Mouse (Mus musculus): Measurements from ENCODE around the gene Kdm4c. TPM values are rescaled to one million over a fixed set of nuclear protein-coding genes. Genes with fewer than 3 reads are reported as not detected.
"Not testable (repeated sequence)": the region's sequence is repeated elsewhere in the genome, so short reads cannot be mapped to it uniquely, and the experiment has no call there.

Kdm4c gene
- polyA plus RNA-seq, 1 experiment from 2014 or later = 17.2 TPM

GRCm38 (mm10) chr4:74357479-74357878 lies 115.2 kb downstream of the Kdm4c start:
- 94% methylated on average over 4 of the region's 4 CpGs for WGBS
- ATAC-seq = no peak
- H3K27ac ChIP-seq = no peak overlapping the region

GRCm38 (mm10) chr4:74360274-74360673 lies 118.0 kb downstream of the Kdm4c start:
- 97% methylated on average over 3 of the region's 3 CpGs for whole genome bisulfite sequencing
- Histone ChIP-seq H3K4me3 (replicated peaks) (no peak overlapping the region), H3K36me3 (peaks cover 24% of the 10 kb centered on the region), H3K4me2 (replicated peaks) (no peak overlapping the region), H3K27me3 (no peaks in the 10 kb centered on the region), H3K27ac (no peak overlapping the region), H3K4me1 (replicated peaks) (no peaks in the 10 kb centered on the region), H3K9ac (replicated peaks) (no peak overlapping the region), H3K9me3 (no peaks in the 10 kb centered on the region)
- ATAC-seq = no peak

More at GRCm38 (mm10) chr4:74357479-74357878, 115.2 kb downstream of the Kdm4c start:
- H3K4me1 ChIP-seq (replicated peaks) = no peaks in the 10 kb centered on the region
- H3K9me3 ChIP-seq = no peaks in the 10 kb centered on the region
- no peak overlapping the region for H3K4me2 ChIP-seq (replicated peaks)
- no peak overlapping the region for H3K9ac ChIP-seq (replicated peaks)
- peaks cover 30% of the 10 kb centered on the region for H3K36me3 ChIP-seq
- H3K27me3 ChIP-seq = no peaks in the 10 kb centered on the region
- H3K4me3 ChIP-seq (replicated peaks) = no peak overlapping the region

GRCm38 (mm10) chr4:74386583-74386982 lies 144.3 kb downstream of the Kdm4c start:
- Histone ChIP-seq H3K4me3 (replicated peaks) (no peak overlapping the region), H3K4me2 (replicated peaks) (no peak overlapping the region), H3K9ac (replicated peaks) (no peak overlapping the region), H3K27me3 (no peaks in the 10 kb centered on the region), H3K36me3 (peaks cover 13% of the 10 kb centered on the region), H3K9me3 (no peaks in the 10 kb centered on the region), H3K4me1 (replicated peaks) (no peaks in the 10 kb centered on the region), H3K27ac (no peak overlapping the region)
- ATAC-seq = no peak
- 82% methylated on average over 4 of the region's 4 CpGs for WGBS

- Histone ChIP-seq H3K4me1 (replicated peaks) (no peaks in the 10 kb centered on the region), H3K27me3 (no peaks in the 10 kb centered on the region), H3K36me3 (peaks cover 33% of the 10 kb centered on the region), H3K9ac (replicated peaks) (no peak overlapping the region), H3K4me2 (replicated peaks) (no peak overlapping the region), H3K9me3 (no peaks in the 10 kb centered on the region; the same call in 1 of the 2 replicates), H3K4me3 (replicated peaks) (no peak overlapping the region), H3K27ac (no peak overlapping the region)
- 93% methylated on average over 2 of the region's 2 CpGs for WGBS
- ATAC-seq = no peak
These were observed 150.9 kb downstream of the Kdm4c start for GRCm38 (mm10) chr4:74393162-74393561.

- H3K27ac ChIP-seq = no peak overlapping the region
- H3K9ac ChIP-seq (replicated peaks) = no peak overlapping the region
- ATAC-seq = no peak
- H3K4me2 ChIP-seq (replicated peaks) = no peak overlapping the region
- WGBS = 94% methylated on average over 5 of the region's 5 CpGs
- no peak overlapping the region for H3K4me3 ChIP-seq (replicated peaks)
- peaks cover 34% of the 10 kb centered on the region for H3K36me3 ChIP-seq
- H3K4me1 ChIP-seq (replicated peaks) = no peaks in the 10 kb centered on the region; the same call in 1 of the 2 replicates
- H3K27me3 ChIP-seq = no peaks in the 10 kb centered on the region
- H3K9me3 ChIP-seq = no peaks in the 10 kb centered on the region; the same call in 1 of the 2 replicates
These were observed 154.3 kb downstream of the Kdm4c start for GRCm38 (mm10) chr4:74396562-74396961.

- H3K4me2 ChIP-seq (replicated peaks); H3K27ac ChIP-seq; H3K27me3 ChIP-seq; H3K4me3 ChIP-seq (replicated peaks); H3K9ac ChIP-seq (replicated peaks); H3K4me1 ChIP-seq (replicated peaks); ATAC-seq; H3K9me3 ChIP-seq: not testable (repeated sequence)
- WGBS = 70% methylated on average over 7 of the region's 7 CpGs
- peaks cover 36% of the 10 kb centered on the region for H3K36me3 ChIP-seq
These were observed 159.5 kb downstream of the Kdm4c start for GRCm38 (mm10) chr4:74401617-74402313.

- Histone ChIP-seq H3K4me2 (replicated peaks) (no peak overlapping the region), H3K36me3 (peaks cover 24% of the 10 kb centered on the region), H3K4me1 (replicated peaks) (no peaks in the 10 kb centered on the region), H3K9ac (replicated peaks) (no peak overlapping the region), H3K27ac (no peak overlapping the region), H3K27me3 (no peaks in the 10 kb centered on the region), H3K9me3 (no peaks in the 10 kb centered on the region), H3K4me3 (replicated peaks) (no peak overlapping the region)
- WGBS = 85% methylated on average over 1 of the region's 1 CpGs
- no peak for ATAC-seq
These were observed 166.4 kb downstream of the Kdm4c start for GRCm38 (mm10) chr4:74408731-74409130.

- Histone ChIP-seq H3K9ac (replicated peaks) (no peak overlapping the region), H3K27me3 (no peaks in the 10 kb centered on the region), H3K36me3 (no peaks in the 10 kb centered on the region), H3K4me2 (replicated peaks) (no peak overlapping the region), H3K4me3 (replicated peaks) (no peak overlapping the region), H3K4me1 (replicated peaks) (no peaks in the 10 kb centered on the region), H3K27ac (no peak overlapping the region), H3K9me3 (no peaks in the 10 kb centered on the region)
- no peak for ATAC-seq
- 77% methylated on average over 1 of the region's 1 CpGs for WGBS
These were observed 177.5 kb downstream of the Kdm4c start for GRCm38 (mm10) chr4:74419794-74420193.

Other genes with a start within 250 kb of the Kdm4c start
- gene Frmd3, start 229.1 kb upstream of the Kdm4c start, polyA plus RNA-seq (2015; fragmentation: Nextera tagmentation; extraction: Ambion mirVana) = 18.4 and 19.8 TPM in 2 replicates